Comparison of ENCODE assay signal across 13 mouse cellular contexts in genomic region chr11:108249487-108249886, GRCm38 (mm10).
DNase-seq lines count a peak whose midpoint lies in the region; ATAC-seq and TF ChIP-seq lines count a peak whose summit lies in the region.
"Had no signal": no experiment of that assay in that cellular context is flagged by ENCODE, and none has a peak within 500 bp of the region (broad histone marks: within the 10 kb centered on the region; RNA-seq: fewer than 3 reads in every experiment).

No protein-coding gene starts in this region.

- 0 out of 2 replicates have a peak, but pooled peaks have one; percentile 1 for TF ChIP-seq EP300 in CH12.LX (IDR thresholded peaks at IDR 0.05; ENCODE audit: low read length)

- peak overlapping the region; percentile 50; the same call in 1 of the 2 replicates for H3K27ac ChIP-seq in lung, embryonic 16.5 days (ENCODE audit: low read length)
- H3K27ac ChIP-seq in CH12.LX (ENCODE audit: insufficient read depth, low read depth) = peak overlapping the region; percentile 90
- H3K27ac ChIP-seq: neural tube, embryonic 15.5 days had no signal

- no peak for TF ChIP-seq POLR2A in CH12.LX (IDR thresholded peaks at IDR 0.05; ENCODE audit: low read depth, low read length)

- intact Hi-C loops in left cerebral cortex, postnatal 36 days (cut with DNase I) = no loop called here

- H3K27me3 ChIP-seq in lung, embryonic 16.5 days (ENCODE audit: control insufficient read depth, insufficient read depth, low read depth, low read length) = no peaks in the 10 kb centered on the region
- H3K27me3 ChIP-seq in CH12.LX (replicated peaks) = no peaks in the 10 kb centered on the region
- H3K27me3 ChIP-seq in splenic B cell, adult 2 months (ENCODE audit: control insufficient read depth, insufficient read depth, low read length, poor library complexity, severe bottlenecking) = no peaks in the 10 kb centered on the region
- H3K27me3 ChIP-seq: neural tube, embryonic 15.5 days had no signal

- TF ChIP-seq RAD21 in CH12.LX (IDR thresholded peaks at IDR 0.05; ENCODE audit: low read depth, low read length) = no peak

- H3K4me1 ChIP-seq in lung, embryonic 16.5 days (replicated peaks; ENCODE audit: control insufficient read depth, insufficient read depth, low read length) = peaks cover 47% of the 10 kb centered on the region
- H3K4me1 ChIP-seq in CH12.LX (ENCODE audit: control insufficient read depth in 1 of 2, insufficient read depth in 2 of 2) = peaks cover 54 to 99% of the 10 kb centered on the region in 2 experiments

- DNase-seq in lung, postnatal 10 days = no peak
- DNase-seq in CH12.LX (ENCODE audit: extremely low read depth) = peak; percentile 74
- peak; percentile 60 for DNase-seq in splenic B cell, adult 2 months (ENCODE audit: low read depth, low spot score)
- DNase-seq in left cerebral cortex, postnatal 36 days (ENCODE audit: low spot score in 2 of 2) = no peak
- no peak for DNase-seq in heart, adult 8-10 months (ENCODE audit: low spot score)
- DNase-seq: adrenal gland, adult 2 months; cerebellum, adult 9-10 months; heart, postnatal 36 days had no signal

- H3K4me3 ChIP-seq in lung, embryonic 16.5 days (ENCODE audit: low read length) = no peak overlapping the region
- H3K4me3 ChIP-seq in CH12.LX (replicated peaks in 1 of 3; ENCODE audit: low read depth in 2 of 3, low read length in 2 of 3, poor library complexity in 1 of 3) = no peak overlapping the region
- H3K4me3 ChIP-seq: neural tube, embryonic 15.5 days had no signal

- ATAC-seq in lung, embryonic 16.5 days (ENCODE audit: low read depth) = no peak
- peak; percentile 20 for ATAC-seq in granulocyte monocyte progenitor cell, adult 5-6 weeks (replicated peaks; ENCODE audit: poor library complexity, severe bottlenecking)
- ATAC-seq: forebrain, embryonic 16.5 days; hindbrain, embryonic 16.5 days had no signal

- H3K79me2 ChIP-seq in CH12.LX (replicated peaks; ENCODE audit: control insufficient read depth, extremely low read depth, insufficient read depth, poor library complexity, severe bottlenecking) = peaks cover 30% of the 10 kb centered on the region

- H3K4me2 ChIP-seq in lung, embryonic 16.5 days (ENCODE audit: low read depth, low read length) = no peak overlapping the region
- peak overlapping the region; percentile 86 for H3K4me2 ChIP-seq in CH12.LX (ENCODE audit: insufficient read depth, low read depth, poor library complexity, severe bottlenecking)
- H3K4me2 ChIP-seq: neural tube, embryonic 15.5 days had no signal

- dilution Hi-C loops in CH12.LX (cut with MboI; ENCODE audit: extremely low pct_ligation_motif_present, extremely low pct_unique_long_range_greater_than_20kb, low sequenced_read_pairs) = no loop called here

- H3K9me3 ChIP-seq in lung, embryonic 16.5 days (ENCODE audit: control insufficient read depth, low read length) = no peaks in the 10 kb centered on the region
- H3K9me3 ChIP-seq in CH12.LX (replicated peaks; ENCODE audit: low read length) = peaks cover 2% of the 10 kb centered on the region
- H3K9me3 ChIP-seq: neural tube, embryonic 15.5 days had no signal

- no peak for TF ChIP-seq CTCF in CH12.LX (conservative IDR thresholded peaks at IDR 0.05 in 1 of 2, IDR thresholded peaks at IDR 0.05 in 1 of 2; ENCODE audit: low read depth in 2 of 2, low read length in 2 of 2)

- H3K36me3 ChIP-seq in lung, embryonic 16.5 days (ENCODE audit: control insufficient read depth, insufficient read depth, low read length) = no peaks in the 10 kb centered on the region
- H3K36me3 ChIP-seq in CH12.LX (replicated peaks in 1 of 2; ENCODE audit: control insufficient read depth in 1 of 2, insufficient read depth in 1 of 2, low read length in 1 of 2) = peaks cover 3 to 17% of the 10 kb centered on the region in 2 experiments
- no peaks in the 10 kb centered on the region for H3K36me3 ChIP-seq in splenic B cell, adult 2 months (ENCODE audit: control insufficient read depth, insufficient read depth, low read length, poor library complexity, severe bottlenecking)
- H3K36me3 ChIP-seq: neural tube, embryonic 15.5 days had no signal

- in situ Hi-C loops in CH12.LX (cut with MboI; ENCODE audit: low pct_ligation_motif_present, low pct_unique_long_range_greater_than_20kb, low sequenced_read_pairs) = no loop called here

- WGBS in lung, embryonic 16.5 days = 62% methylated on average over 5 of the region's 5 CpGs

- no peak overlapping the region for H3K9ac ChIP-seq in lung, embryonic 16.5 days (ENCODE audit: low read length)
- H3K9ac ChIP-seq in CH12.LX (ENCODE audit: insufficient read depth, low read depth) = peak overlapping the region; percentile 64
- H3K9ac ChIP-seq: neural tube, embryonic 15.5 days had no signal

TF ChIP-seq in CH12.LX, 34 proteins besides CTCF, POLR2A, EP300 and RAD21:
- TF ChIP-seq KAT2A (IDR thresholded peaks at IDR 0.05; ENCODE audit: insufficient replicate concordance, low read length) (no peak), MEF2A (IDR thresholded peaks at IDR 0.05; ENCODE audit: borderline replicate concordance, low read depth, low read length) (peak; percentile 59; the same call in 1 of the 2 replicates), IRF4 (IDR thresholded peaks at IDR 0.05; ENCODE audit: low read depth, low read length) (peak; percentile 42; the same call in 1 of the 2 replicates), NRF1 (IDR thresholded peaks at IDR 0.05; ENCODE audit: low read depth, low read length) (no peak; the same call in 1 of the 2 replicates), USF1 (IDR thresholded peaks at IDR 0.05; ENCODE audit: low read depth, low read length) (no peak), MYC (IDR thresholded peaks at IDR 0.05; ENCODE audit: low read depth, low read length) (peak; percentile 60; the same call in 1 of the 2 replicates), ETS1 (conservative IDR thresholded peaks at IDR 0.05; ENCODE audit: low read depth, low read length) (peak; percentile 60), BHLHE40 (IDR thresholded peaks at IDR 0.05; ENCODE audit: low read depth, low read length) (peak; percentile 48), PAX5 (IDR thresholded peaks at IDR 0.05; ENCODE audit: low read length) (no peak), POLR2AphosphoS2 (IDR thresholded peaks at IDR 0.05; ENCODE audit: low read depth, low read length) (no peak), JUN (IDR thresholded peaks at IDR 0.05; ENCODE audit: insufficient read depth, low read depth, low read length) (no peak), USF2 (conservative IDR thresholded peaks at IDR 0.05; ENCODE audit: low read depth, low read length) (no peak), TCF12 (IDR thresholded peaks at IDR 0.05; ENCODE audit: low read depth, low read length) (0 out of 2 replicates have a peak, but pooled peaks have one; percentile 58), UBTF (IDR thresholded peaks at IDR 0.05; ENCODE audit: low read depth, low read length) (0 out of 2 replicates have a peak, but pooled peaks have one; percentile 39), CHD2 (IDR thresholded peaks at IDR 0.05; ENCODE audit: low read length) (no peak), E2F4 (IDR thresholded peaks at IDR 0.05; ENCODE audit: insufficient replicate concordance, low read depth, low read length) (no peak), MAZ (IDR thresholded peaks at IDR 0.05; ENCODE audit: low read depth, low read length) (peak; percentile 55; the same call in 1 of the 2 replicates), TBP (conservative IDR thresholded peaks at IDR 0.05; ENCODE audit: low read depth, low read length) (peak; percentile 65; the same call in 1 of the 2 replicates), CHD1 (IDR thresholded peaks at IDR 0.05; ENCODE audit: low read depth, low read length) (peak; percentile 84; the same call in 1 of the 2 replicates), MXI1 (IDR thresholded peaks at IDR 0.05; ENCODE audit: low read depth, low read length) (peak; percentile 46), JUND (conservative IDR thresholded peaks at IDR 0.05; ENCODE audit: low read depth, low read length) (0 out of 2 replicates have a peak, but pooled peaks have one; percentile 4), ZKSCAN1 (IDR thresholded peaks at IDR 0.05; ENCODE audit: borderline replicate concordance, low read depth, low read length) (no peak), RCOR1 (conservative IDR thresholded peaks at IDR 0.05; ENCODE audit: low read depth, low read length) (0 out of 2 replicates have a peak, but pooled peaks have one; percentile 1), HCFC1 (IDR thresholded peaks at IDR 0.05; ENCODE audit: low read depth, low read length) (peak; percentile 27; the same call in 1 of the 2 replicates), NELFE (IDR thresholded peaks at IDR 0.05; ENCODE audit: low read depth, low read length) (no peak), ELF1 (IDR thresholded peaks at IDR 0.05; ENCODE audit: low read depth, low read length) (peak; percentile 37; the same call in 1 of the 2 replicates), GABPA (IDR thresholded peaks at IDR 0.05; ENCODE audit: insufficient replicate concordance, low read depth, low read length) (no peak), ZMIZ1 (IDR thresholded peaks at IDR 0.05; ENCODE audit: low read depth, low read length) (no peak), SMC3 (IDR thresholded peaks at IDR 0.05; ENCODE audit: low read depth, low read length) (no peak), ZNF384 (IDR thresholded peaks at IDR 0.05; ENCODE audit: low read depth, low read length) (no peak; the same call in 1 of the 2 replicates), SIN3A (IDR thresholded peaks at IDR 0.05; ENCODE audit: low read length) (peak; percentile 82), MAX (IDR thresholded peaks at IDR 0.05; ENCODE audit: low read length) (peak; percentile 69; the same call in 1 of the 2 replicates), MAFK (IDR thresholded peaks at IDR 0.05; ENCODE audit: insufficient replicate concordance, low read length) (no peak), ZC3H11A (IDR thresholded peaks at IDR 0.05; ENCODE audit: low read depth, low read length) (no peak)

Comparison
In these comparisons a context has a peak if more than half of its experiments do, and no peak if none do; other contexts are left out.
1. DNase-seq: peak in CH12.LX (single experiment) and splenic B cell, adult 2 months (single experiment); none in lung, postnatal 10 days (single experiment), left cerebral cortex, postnatal 36 days (0 of 2) and heart, adult 8-10 months (single experiment).